Mouse (Mus musculus) liver, adult (tissue): ENCODE results near the gene Scgb2b3.

Experiments
- GATA4 ChIP-seq: IDR thresholded peaks from 2 replicates; pipeline ENCODE4 v1.6.1; 2014; ENCODE audit warnings: mild to moderate bottlenecking, low read length; ENCODE audit not compliant: insufficient replicate concordance

Gene Scgb2b3

GRCm38 (mm10) chr7:31362022-31362560 lies at the start of gene Scgb2b3:
TSS of gene Scgb2b3 (minus strand) at chr7:31362072.
- TF ChIP-seq GATA4, result no peak

DNA sequence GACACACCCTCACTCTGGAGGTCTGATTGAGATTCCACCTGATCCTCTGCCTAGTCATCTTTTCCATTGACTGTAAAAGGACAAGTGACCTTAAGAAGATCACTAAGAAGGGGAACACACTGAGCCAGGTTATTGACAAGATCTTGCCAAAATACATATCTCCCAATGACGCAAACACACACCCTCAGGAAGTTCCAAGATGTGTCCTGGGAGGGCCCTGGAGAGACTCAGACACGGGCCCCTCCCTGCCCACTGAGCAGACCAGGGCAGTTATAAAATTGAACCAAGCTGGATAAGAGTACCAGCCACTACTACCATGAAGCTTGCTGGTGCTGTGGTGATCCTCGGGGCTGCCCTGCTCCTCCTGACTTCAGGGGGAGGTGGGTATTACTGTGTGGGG lies 13.4 kb upstream of the Scgb2b3 start, which contains the start of gene Scgb1b3:
Scgb1b3 (plus strand) TSS at position 301 of the 400 bp plus-strand sequence.
- TF ChIP-seq GATA4, result no peak
